Mouse (Mus musculus) adrenal gland, adult (tissue): ENCODE measurements at regions not wholly inside any gene's neighbourhood (a gene's known extent, or its start where the extent isn't known, plus 50 kb on each side); places are given as distances from the start of the nearest gene placed in this dataset.

Experiments used
- DNase-seq, 2 experiments: peaks; one replicate each; pipeline ENCODE4 v3.0.0; 2022 to 2023; ENCODE audit warnings: low spot score in 1 of 2; ENCODE audit not compliant: inconsistent age in 2 of 2

GRCm38 (mm10) chr16:73835715-73836440 lies 575.7 kb downstream of the Robo2 start:
- DNase-seq, result no peak

DNA sequence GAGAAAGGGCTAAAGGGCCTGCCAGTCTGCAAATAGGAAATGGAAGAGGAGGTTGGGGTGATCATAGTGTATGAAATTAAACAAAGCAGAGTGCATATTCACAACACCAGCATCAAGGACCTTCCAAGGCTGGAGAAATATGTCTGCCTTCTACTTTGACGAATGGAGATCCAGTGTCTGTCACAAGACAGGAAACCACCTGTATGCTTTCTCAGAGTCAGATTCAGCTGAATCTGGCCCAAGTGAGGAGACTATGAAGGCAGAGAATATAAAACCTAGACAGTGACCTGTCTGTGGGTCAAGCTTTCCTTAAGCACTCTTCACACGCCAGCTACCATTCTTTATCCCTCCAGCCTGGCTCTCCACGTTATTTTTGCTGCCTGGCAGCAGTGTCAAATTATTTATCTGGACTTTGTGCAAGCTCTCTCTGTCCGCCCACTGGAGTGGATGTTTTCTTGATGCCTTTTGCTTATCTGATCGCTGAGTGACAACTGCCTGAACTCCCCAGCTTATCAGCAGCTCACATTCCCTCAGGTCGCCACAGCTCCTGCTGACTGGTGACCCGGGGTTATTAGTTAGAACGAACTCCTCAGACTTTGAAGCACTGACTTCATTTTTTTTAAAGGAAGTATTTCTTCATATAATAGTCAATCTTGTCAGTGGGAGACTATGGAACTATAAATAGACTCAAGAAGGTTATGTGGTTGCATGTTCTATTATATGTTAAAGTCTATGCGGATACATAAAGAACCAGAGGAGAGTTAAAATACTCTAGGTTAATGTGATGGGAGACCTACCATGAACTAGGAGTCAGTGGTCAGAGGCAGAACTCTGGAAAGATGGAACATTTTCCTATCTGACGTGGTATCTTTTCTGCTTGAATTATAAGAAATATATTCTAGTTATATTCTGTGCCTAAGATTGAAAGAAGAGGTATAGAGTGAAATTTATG lies 590.0 kb downstream of the Robo2 start:
- no peak for DNase-seq

DNA sequence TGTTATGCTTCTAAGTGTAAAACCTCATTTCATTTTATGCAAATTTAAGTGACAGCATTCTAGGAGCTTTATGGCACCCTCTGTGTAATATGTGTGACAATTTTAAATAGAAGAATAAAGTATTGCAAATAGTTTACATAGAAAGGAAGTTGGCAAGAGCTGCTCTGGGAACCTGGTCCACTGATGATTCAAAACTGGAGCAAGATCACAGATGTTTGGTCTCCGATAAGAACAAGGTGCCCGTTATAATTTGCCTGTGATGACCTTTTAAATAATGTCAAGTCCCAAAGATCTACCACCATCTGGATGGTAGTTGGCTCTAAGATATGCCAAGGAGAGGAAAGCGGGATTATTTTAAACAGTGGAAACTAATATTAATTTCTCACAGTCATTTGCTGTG lies 607.1 kb downstream of the Robo2 start:
- no peak for DNase-seq

DNA sequence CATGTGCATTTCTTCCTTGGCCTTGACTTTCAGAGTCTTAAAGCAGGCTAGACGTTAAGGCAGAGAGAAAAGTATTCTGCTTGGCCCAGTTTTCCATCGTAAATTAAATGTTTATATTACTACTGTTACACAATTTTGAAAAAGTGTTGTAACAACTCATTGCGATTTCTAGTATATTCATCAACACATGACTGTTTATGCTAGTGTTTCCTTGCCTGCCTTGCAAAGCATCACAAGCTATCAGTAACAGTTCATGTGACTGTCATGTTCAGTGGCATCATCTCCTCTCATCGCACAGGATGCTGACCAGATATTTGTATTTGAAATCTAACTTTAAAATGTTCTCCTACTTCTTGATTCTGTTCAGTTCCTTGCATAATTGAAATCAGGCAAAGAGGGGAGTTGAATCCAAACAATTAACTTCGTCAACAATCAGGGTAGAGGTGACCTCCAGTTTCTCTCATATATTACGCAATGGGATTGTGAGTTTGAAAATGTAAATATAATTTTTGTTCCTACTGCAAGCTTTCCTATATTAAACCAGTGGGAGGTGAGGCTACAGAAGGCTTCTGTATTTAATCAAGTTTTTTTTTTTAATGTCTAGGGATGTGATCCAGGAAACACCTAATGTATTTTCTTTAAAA lies 615.0 kb downstream of the Robo2 start:
- no peak for DNase-seq

- DNase-seq, result no peak
These were observed 626.6 kb downstream of the Robo2 start for GRCm38 (mm10) chr16:73785074-73785438.

GRCm38 (mm10) chr16:73784296-73785073 lies 627.1 kb downstream of the Robo2 start:
- DNase-seq, result no peak

GRCm38 (mm10) chr16:73772454-73772853 lies 639.2 kb downstream of the Robo2 start:
- DNase-seq, result no peak

DNA sequence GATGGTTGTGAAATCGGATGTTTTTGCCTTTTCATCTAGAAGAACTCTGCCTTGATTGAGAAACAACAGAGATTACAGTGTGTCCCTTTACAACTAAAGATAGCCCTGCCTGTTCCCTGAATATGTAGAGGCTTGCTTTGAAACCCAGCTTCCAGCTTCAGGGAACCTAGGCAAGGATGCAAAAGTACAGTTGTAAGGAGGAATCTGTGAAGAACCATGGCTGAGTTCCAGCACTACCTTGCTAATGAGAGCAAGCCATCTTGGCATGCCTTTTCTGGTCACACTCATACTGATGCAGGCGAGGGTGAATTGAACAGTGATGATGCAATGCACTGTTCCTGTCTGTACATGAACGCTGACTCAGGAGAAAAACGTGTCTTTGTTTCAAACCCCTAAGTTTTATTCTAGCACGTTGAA lies 641.2 kb downstream of the Robo2 start:
- DNase-seq, result peak in 1 of 2 experiments; percentile 33

- no peak for DNase-seq
These were observed 641.9 kb downstream of the Robo2 start for GRCm38 (mm10) chr16:73769729-73770128.

- no peak for DNase-seq
These were observed 642.9 kb downstream of the Robo2 start for GRCm38 (mm10) chr16:73768706-73769105.

- DNase-seq, result no peak
These were observed 646.4 kb downstream of the Robo2 start for GRCm38 (mm10) chr16:73765184-73765583.

- DNase-seq, result no peak
These were observed 650.7 kb downstream of the Robo2 start for GRCm38 (mm10) chr16:73760921-73761320.

GRCm38 (mm10) chr16:73758872-73759271 lies 652.8 kb downstream of the Robo2 start:
- no peak for DNase-seq

DNA sequence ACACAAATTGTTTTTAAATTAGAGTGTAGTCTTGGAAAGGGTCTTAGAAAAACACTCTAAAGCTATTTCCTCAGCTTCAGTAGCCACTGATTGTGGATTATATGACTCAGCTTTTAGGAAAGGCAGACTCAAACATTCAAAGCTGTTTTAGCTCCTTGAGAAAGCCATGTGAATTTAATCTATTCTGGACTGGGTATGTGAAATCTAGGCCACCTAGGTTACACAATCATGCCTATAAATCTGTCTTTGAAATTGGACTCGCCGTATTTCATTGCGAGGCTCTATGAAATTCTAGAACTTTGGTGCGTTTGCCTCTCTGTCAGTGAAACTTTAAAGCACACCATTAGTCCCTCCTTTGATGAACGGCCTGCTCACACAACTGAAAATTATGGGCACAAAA lies 657.3 kb downstream of the Robo2 start:
- DNase-seq, result peak in 1 of 2 experiments; percentile 79

GRCm38 (mm10) chr16:73728297-73728696 lies 683.3 kb downstream of the Robo2 start:
- no peak for DNase-seq

DNA sequence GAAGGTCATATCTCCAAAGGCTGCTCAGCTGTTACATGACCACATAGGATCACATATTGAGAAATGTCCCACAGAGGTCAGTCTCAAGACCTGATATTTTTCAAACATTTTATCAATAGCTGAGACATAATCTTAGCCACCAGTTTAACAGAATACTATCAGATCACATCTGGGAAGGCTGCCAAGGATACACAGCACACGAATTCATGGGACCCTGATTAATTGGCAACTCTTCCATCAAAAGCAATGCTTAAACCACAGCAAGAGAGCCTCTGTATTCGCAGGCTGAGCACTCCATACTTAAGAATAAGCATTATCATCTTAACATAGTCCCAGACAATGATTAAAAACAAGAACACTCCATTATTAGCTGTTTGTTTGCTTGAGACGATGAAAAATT lies 691.9 kb downstream of the Robo2 start:
- DNase-seq, result no peak

GRCm38 (mm10) chr16:73716301-73716700 lies 695.3 kb downstream of the Robo2 start:
- no peak for DNase-seq

DNA sequence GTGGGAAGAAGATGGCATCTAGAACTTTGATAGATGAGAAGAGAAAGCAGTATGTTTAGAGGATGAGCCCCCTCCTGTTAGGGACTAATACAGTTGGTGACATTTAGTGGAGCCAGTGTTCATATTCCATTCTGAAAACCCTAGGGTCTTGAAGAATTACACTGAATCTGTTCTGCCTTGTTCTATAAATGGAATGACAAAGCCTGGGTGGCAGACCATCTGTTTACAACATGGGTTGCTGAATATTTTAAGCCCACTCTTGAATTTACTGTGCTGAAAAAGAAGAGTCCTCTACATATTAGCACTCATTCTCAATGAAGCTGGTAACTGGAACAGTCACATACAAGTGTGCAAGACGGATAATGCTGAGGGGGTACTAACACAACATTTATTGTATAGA lies 704.6 kb downstream of the Robo2 start:
- DNase-seq, result no peak

- DNase-seq, result no peak
These were observed 722.4 kb downstream of the Robo2 start for GRCm38 (mm10) chr16:73689274-73689673.

GRCm38 (mm10) chr16:73679804-73680203 lies 731.8 kb downstream of the Robo2 start:
- DNase-seq, result no peak

DNA sequence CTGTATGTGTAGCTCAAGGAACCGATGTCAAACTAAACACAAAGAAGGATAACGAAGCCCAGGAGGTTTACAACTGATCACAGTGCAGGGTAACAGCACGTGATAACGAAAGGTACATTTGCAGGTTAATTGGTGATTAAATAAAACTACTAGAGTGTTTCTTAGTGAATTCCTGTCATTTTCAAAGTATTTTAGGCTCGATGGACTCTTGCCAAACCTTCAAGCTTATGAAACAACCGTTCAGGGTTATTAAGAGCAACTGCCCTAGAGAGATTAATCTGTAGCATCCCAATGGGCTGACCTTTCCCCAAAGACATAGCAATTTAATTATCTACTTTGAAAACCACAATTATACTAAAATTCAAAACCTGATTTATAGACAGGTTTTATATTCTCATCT lies 741.1 kb downstream of the Robo2 start:
- DNase-seq, result peak in 1 of 2 experiments; percentile 56
